Mouse (Mus musculus) hindbrain, embryonic 12.5 days (tissue): ENCODE measurements around the gene Tmem107. TPM values are rescaled to one million over a fixed set of nuclear protein-coding genes. Genes with fewer than 3 reads are reported as not detected.

Experiments used
- ATAC-seq: fragments of 200-750 bp; cut with Nextera tagmentation; 2 replicates; pipeline ENCODE4 v1.8.0; 2017; ENCODE audit warnings: moderate TSS enrichment; ENCODE audit not compliant: low FRiP score
- H3K27ac ChIP-seq: fragments of 300-500 bp; sonication (generic); 2 replicates; pipeline ENCODE4 v1.5.1; 2016; ENCODE audit warnings: mild to moderate bottlenecking
- H3K27me3 ChIP-seq: fragments of 300-500 bp; sonication (generic); 2 replicates; pipeline ENCODE4 v1.6.1; 2016; ENCODE audit warnings: mild to moderate bottlenecking
- H3K36me3 ChIP-seq: fragments of 300-500 bp; sonication (generic); 2 replicates; pipeline ENCODE4 v1.6.1; 2016; ENCODE audit warnings: mild to moderate bottlenecking
- H3K4me1 ChIP-seq: fragments of 300-500 bp; sonication (generic); 2 replicates; pipeline ENCODE4 v1.6.1; 2016
- H3K4me2 ChIP-seq: fragments of 300-500 bp; sonication (generic); replicated peaks from 2 replicates; pipeline ENCODE4 v1.6.1; 2016; ENCODE audit warnings: mild to moderate bottlenecking
- H3K4me3 ChIP-seq: fragments of 300-500 bp; sonication (generic); 2 replicates; pipeline ENCODE4 v1.5.1; 2016; ENCODE audit warnings: mild to moderate bottlenecking
- H3K9ac ChIP-seq: fragments of 300-500 bp; sonication (generic); 2 replicates; pipeline ENCODE4 v1.6.1; 2016; ENCODE audit warnings: mild to moderate bottlenecking, moderate library complexity
- H3K9me3 ChIP-seq: fragments of 300-500 bp; sonication (generic); replicated peaks from 2 replicates; pipeline ENCODE4 v1.6.1; 2016; ENCODE audit warnings: mild to moderate bottlenecking
- whole genome bisulfite sequencing: fragments of 180-500 bp; shearing (Covaris S2); methylation state at CpG from one replicate; pipeline ENCODE4 v1.1.7; 2016; 5-methylcytosine and 5-hydroxymethylcytosine counted together
- polyA plus RNA-seq: library from polyadenylated mRNA; unstranded; fragments of >200 nt; fragmentation: Nextera tagmentation; extraction: Ambion mirVana; gene quantifications from 2 replicates; pipeline ENCODE4 v1.2.1, GENCODE M21; 2016

Tmem107 gene
- polyA plus RNA-seq, 1 experiment from 2014 or later, result 45.1 TPM

DNA sequence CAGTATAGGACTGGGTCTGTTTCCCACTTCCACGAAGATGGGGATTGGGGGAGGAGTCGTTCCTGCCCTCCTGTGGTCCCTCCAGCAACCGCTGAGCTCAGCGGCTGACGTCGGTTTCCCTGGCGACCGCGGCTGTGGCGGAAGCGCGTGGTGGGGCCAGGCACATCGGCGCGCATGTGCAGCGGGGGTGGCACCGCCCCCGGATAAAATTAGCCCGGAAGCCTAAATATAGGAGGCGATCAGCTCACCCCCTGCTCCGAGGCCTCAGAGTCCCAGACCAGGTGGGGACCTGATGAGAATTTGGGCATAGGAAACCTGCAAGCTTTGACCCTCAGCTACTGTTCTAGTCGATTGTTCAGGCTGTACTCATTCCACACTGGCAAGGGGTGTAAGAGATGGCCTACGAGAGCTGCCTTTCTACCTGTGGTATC lies 29.3 kb downstream of the Tmem107 start:
- H3K4me3 ChIP-seq, result peak overlapping the region; percentile 51
- peak overlapping the region; percentile 76 for H3K9ac ChIP-seq
- H3K9me3 ChIP-seq, result no peaks in the 10 kb centered on the region
- peak overlapping the region; percentile 93 for H3K4me2 ChIP-seq
- H3K36me3 ChIP-seq, result peaks cover 44% of the 10 kb centered on the region
- WGBS, result under 1% methylated on average over 23 of the region's 23 CpGs
- H3K27me3 ChIP-seq, result no peaks in the 10 kb centered on the region
- ATAC-seq, result peak; percentile 24; the same call in 1 of the 2 replicates
- H3K27ac ChIP-seq, result peak overlapping the region; percentile 82
- H3K4me1 ChIP-seq, result peaks cover 53% of the 10 kb centered on the region

DNA sequence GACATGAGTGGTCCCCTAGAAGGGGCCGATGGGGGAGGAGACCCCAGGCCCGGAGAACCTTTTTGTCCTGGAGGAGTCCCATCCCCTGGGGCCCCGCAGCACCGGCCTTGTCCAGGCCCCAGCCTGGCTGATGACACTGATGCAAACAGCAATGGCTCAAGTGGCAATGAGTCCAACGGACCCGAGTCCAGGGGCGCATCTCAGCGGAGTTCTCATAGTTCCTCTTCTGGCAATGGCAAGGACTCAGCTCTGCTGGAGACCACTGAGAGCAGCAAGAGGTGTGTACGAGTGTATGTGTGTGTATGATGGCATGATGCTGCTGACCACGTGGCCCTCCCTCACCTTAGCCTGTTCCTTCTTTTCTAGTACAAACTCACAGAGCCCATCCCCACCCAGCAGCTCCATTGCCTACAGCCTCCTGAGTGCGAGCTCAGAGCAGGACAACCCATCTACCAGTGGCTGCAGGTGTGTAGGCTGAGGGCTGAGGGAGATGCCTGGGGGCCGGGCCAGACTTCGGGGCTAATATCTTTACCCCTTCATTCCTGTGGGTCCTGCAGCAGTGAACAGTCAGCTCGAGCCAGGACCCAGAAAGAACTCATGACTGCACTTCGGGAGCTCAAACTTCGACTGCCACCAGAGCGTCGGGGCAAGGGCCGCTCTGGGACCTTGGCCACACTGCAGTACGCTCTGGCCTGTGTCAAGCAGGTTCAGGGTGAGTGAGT lies 30.2 kb downstream of the Tmem107 start:
- peaks cover 53% of the 10 kb centered on the region for H3K36me3 ChIP-seq
- H3K27ac ChIP-seq, result peak overlapping the region; percentile 82; the same call in 1 of the 2 replicates
- H3K9me3 ChIP-seq, result no peaks in the 10 kb centered on the region
- H3K4me1 ChIP-seq, result peaks cover 47% of the 10 kb centered on the region
- WGBS, result 92% methylated on average over 20 of the region's 20 CpGs
- H3K27me3 ChIP-seq, result no peaks in the 10 kb centered on the region
- peak overlapping the region; percentile 93 for H3K4me2 ChIP-seq
- H3K9ac ChIP-seq, result peak overlapping the region; percentile 76
- H3K4me3 ChIP-seq, result peak overlapping the region; percentile 51
- no peak for ATAC-seq

DNA sequence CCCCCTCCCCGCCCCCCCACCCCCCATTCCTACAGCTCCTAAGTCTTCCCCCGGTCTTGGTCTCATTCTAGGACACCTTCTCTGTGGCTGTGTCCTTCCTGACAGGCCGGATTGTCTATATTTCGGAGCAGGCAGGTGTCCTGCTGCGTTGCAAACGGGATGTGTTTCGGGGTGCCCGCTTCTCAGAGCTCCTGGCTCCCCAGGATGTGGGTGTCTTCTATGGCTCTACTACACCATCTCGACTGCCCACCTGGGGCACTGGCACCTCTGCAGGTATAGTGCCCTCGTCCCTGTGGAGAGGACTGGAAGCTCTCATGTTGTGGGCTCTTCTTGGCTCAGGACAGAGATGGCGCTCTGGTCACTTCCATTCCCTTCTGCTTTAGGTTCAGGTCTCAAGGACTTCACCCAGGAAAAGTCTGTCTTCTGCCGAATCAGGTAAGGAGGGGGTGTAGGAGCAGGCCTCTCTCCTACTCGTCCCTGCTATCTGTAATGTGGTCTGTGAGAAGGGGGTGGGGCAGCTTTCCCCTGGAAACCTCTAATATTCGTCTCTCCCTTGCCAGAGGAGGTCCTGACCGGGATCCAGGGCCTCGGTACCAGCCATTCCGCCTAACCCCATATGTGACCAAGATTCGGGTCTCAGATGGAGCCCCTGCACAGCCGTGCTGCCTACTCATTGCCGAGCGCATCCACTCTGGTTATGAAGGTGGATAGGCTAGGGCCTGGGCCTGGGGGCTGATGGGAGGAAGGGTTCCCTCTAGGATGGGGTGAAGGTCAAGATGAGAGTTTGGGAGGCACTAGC lies 31.2 kb downstream of the Tmem107 start:
- no peak overlapping the region for H3K4me3 ChIP-seq
- no peak overlapping the region for H3K4me2 ChIP-seq
- no peaks in the 10 kb centered on the region for H3K27me3 ChIP-seq
- H3K9ac ChIP-seq, result no peak overlapping the region
- peaks cover 62% of the 10 kb centered on the region for H3K36me3 ChIP-seq
- no peak for ATAC-seq
- 92% methylated on average over 21 of the region's 21 CpGs for WGBS
- no peaks in the 10 kb centered on the region for H3K9me3 ChIP-seq
- peaks cover 38% of the 10 kb centered on the region for H3K4me1 ChIP-seq
- no peak overlapping the region for H3K27ac ChIP-seq

DNA sequence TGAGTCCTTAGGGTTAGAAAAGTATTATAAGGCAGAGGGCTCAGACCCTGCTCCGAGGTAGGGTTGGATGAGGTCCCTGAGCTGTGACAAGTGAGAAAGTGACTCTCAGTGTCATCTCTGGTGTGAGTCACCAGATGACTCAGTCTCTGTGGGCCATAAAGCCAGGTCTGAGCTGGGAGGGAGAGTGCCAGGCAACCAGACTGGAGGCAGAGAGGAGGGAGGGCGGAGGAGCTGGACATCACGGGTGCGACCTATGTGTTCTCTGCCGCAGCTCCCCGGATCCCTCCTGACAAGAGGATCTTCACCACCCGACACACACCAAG lies 31.8 kb downstream of the Tmem107 start:
- Histone ChIP-seq H3K4me3 (no peak overlapping the region), H3K9me3 (no peaks in the 10 kb centered on the region), H3K27ac (no peak overlapping the region), H3K4me2 (no peak overlapping the region), H3K36me3 (peaks cover 67% of the 10 kb centered on the region), H3K27me3 (no peaks in the 10 kb centered on the region), H3K9ac (no peak overlapping the region), H3K4me1 (peaks cover 33% of the 10 kb centered on the region)
- no peak for ATAC-seq
- WGBS, result 96% methylated on average over 7 of the region's 7 CpGs

DNA sequence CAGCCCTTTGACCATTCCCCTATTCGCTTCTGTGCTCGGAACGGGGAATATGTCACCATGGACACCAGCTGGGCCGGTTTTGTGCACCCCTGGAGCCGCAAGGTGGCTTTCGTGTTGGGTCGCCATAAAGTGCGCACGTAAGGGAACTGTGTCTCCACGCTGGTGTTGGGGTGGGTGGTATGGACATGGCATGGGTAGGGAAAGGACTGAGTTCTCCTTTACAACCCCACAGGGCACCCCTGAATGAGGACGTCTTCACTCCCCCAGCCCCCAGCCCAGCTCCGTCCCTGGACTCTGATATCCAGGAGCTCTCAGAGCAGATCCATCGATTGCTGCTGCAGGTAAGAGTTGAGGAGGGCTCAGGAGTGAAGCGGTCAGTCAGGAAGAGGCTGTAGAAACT lies 32.5 kb downstream of the Tmem107 start:
- WGBS, result 89% methylated on average over 14 of the region's 14 CpGs
- no peaks in the 10 kb centered on the region for H3K27me3 ChIP-seq
- ATAC-seq, result no peak
- H3K9ac ChIP-seq, result no peak overlapping the region
- no peak overlapping the region for H3K27ac ChIP-seq
- H3K4me1 ChIP-seq, result peaks cover 25% of the 10 kb centered on the region
- no peak overlapping the region for H3K4me2 ChIP-seq
- peaks cover 75% of the 10 kb centered on the region for H3K36me3 ChIP-seq
- H3K9me3 ChIP-seq, result no peaks in the 10 kb centered on the region
- no peak overlapping the region for H3K4me3 ChIP-seq

DNA sequence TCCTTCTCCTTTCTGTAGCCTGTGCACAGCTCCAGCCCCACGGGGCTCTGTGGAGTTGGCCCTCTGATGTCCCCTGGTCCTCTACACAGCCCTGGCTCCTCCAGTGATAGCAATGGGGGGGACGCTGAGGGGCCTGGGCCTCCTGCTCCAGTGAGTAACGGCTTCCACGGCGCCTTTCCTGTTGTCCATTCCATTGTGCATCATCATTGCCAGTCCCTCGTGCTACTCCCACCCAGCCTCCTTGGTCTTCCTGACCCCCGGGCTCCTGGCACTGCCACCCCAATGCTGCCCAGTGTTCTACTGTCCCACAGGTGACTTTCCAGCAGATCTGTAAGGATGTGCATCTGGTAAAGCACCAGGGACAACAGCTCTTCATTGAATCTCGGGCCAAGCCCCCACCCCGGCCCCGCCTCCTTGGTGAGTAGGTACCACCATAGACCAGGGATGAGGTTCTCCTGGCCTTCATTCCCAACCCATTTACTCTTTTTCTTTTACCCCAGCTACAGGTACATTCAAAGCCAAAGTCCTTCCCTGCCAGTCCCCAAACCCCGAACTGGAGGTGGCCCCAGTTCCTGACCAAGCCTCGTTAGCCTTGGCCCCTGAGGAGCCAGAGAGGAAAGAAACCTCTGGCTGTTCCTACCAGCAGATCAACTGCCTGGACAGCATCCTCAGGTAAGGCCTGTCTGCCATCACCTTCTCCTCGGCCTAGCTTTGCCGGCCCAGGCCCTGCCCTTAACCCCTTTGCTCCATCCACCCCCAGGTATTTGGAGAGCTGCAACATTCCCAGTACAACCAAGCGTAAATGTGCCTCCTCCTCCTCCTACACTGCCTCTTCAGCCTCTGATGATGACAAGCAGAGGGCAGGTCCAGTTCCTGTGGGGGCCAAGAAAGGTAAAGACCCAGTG lies 33.2 kb downstream of the Tmem107 start:
- H3K9ac ChIP-seq, result no peak overlapping the region
- no peak for ATAC-seq
- no peak overlapping the region for H3K27ac ChIP-seq
- no peak overlapping the region for H3K4me2 ChIP-seq
- no peak overlapping the region for H3K4me3 ChIP-seq
- H3K9me3 ChIP-seq, result no peaks in the 10 kb centered on the region
- peaks cover 81% of the 10 kb centered on the region for H3K36me3 ChIP-seq
- peaks cover 19% of the 10 kb centered on the region for H3K4me1 ChIP-seq
- H3K27me3 ChIP-seq, result no peaks in the 10 kb centered on the region
- 94% methylated on average over 15 of the region's 15 CpGs for WGBS

DNA sequence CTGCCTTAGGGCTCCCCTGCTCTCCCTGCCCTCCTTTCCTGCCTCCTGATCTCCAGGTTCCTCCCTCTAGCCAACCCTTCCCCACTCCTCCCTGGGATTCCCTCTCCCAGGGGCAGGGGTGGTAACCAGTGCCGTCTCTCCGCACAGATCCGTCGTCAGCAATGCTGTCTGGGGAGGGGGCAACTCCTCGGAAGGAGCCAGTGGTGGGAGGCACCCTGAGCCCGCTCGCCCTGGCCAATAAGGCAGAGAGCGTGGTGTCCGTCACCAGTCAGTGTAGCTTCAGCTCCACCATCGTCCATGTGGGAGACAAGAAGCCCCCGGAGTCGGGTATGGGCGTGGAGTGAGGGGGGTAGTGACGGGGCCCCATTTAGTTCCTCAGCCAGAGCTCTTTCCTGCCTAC lies 33.9 kb downstream of the Tmem107 start:
- WGBS, result 88% methylated on average over 14 of the region's 14 CpGs
- Histone ChIP-seq H3K9ac (no peak overlapping the region), H3K4me1 (peaks cover 13% of the 10 kb centered on the region), H3K27me3 (no peaks in the 10 kb centered on the region), H3K36me3 (peaks cover 88% of the 10 kb centered on the region), H3K4me2 (no peak overlapping the region), H3K9me3 (no peaks in the 10 kb centered on the region), H3K4me3 (no peak overlapping the region), H3K27ac (no peak overlapping the region)
- no peak for ATAC-seq

DNA sequence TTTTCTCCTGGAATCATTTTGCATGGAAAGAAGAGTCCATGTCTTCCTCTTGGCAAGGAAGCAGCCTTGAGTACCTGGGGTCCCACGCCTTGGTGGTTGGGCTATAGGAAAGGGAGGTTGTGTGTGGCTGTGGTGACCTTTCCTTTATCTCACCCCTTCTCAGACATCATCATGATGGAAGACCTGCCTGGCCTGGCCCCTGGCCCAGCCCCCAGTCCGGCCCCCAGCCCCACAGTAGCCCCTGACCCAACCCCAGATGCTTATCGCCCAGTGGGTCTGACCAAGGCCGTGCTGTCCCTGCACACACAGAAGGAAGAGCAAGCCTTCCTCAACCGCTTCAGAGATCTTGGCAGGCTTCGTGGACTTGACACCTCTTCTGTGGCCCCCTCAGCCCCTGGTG lies 34.6 kb downstream of the Tmem107 start:
- no peaks in the 10 kb centered on the region for H3K9me3 ChIP-seq
- 94% methylated on average over 6 of the region's 6 CpGs for WGBS
- H3K36me3 ChIP-seq, result peaks cover 90% of the 10 kb centered on the region
- no peak overlapping the region for H3K4me3 ChIP-seq
- no peak overlapping the region for H3K27ac ChIP-seq
- no peak overlapping the region for H3K4me2 ChIP-seq
- no peak for ATAC-seq
- no peaks in the 10 kb centered on the region for H3K27me3 ChIP-seq
- H3K4me1 ChIP-seq, result peaks cover 6% of the 10 kb centered on the region
- no peak overlapping the region for H3K9ac ChIP-seq

DNA sequence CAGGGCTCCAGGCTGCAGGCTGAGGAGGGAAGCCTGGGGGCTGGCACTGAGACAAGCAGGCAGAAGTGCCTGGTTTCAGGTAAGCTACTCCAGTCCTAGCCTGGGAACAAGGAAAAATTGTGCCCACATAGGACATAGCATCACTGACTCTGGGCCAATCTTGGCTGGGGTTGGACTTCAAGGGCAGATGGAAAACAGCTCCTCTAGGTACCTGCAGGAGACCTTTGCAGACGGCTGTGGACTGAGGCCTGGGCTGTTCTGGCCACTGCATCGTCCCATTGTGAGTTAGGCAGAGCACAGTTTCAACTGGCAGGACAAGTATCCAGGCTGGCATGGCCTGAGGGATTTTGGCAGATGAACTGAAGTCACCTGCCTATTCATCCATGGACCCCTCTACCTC lies 35.2 kb downstream of the Tmem107 start:
- Histone ChIP-seq H3K27me3 (no peaks in the 10 kb centered on the region), H3K4me2 (no peak overlapping the region), H3K36me3 (peaks cover 87% of the 10 kb centered on the region), H3K4me1 (0 out of 2 replicates have a peak, but pooled peaks cover under 1% of the 10 kb centered on the region), H3K4me3 (no peak overlapping the region), H3K9me3 (no peaks in the 10 kb centered on the region), H3K27ac (no peak overlapping the region), H3K9ac (no peak overlapping the region)
- 82% methylated on average over 2 of the region's 2 CpGs for WGBS
- no peak for ATAC-seq

DNA sequence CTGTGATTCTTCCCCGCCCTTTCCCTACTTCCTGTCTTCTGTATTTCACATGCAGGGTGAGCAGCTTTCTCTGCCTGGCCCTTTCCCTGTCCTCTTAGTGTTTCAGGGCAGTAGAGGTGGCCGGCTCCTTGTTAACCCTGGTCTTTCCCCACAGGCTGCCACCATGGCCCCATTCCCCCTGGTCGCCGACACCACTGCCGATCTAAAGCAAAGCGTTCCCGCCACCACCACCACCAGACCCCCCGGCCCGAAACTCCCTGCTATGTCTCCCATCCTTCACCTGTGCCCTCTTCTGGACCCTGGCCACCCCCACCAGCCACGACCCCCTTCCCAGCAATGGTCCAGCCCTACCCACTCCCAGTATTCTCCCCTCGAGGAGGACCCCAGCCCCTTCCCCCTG lies 35.7 kb downstream of the Tmem107 start:
- no peaks in the 10 kb centered on the region for H3K9me3 ChIP-seq
- no peak overlapping the region for H3K4me2 ChIP-seq
- H3K27ac ChIP-seq, result no peak overlapping the region
- H3K27me3 ChIP-seq, result no peaks in the 10 kb centered on the region; the same call in 1 of the 2 replicates
- no peak for ATAC-seq
- H3K4me3 ChIP-seq, result no peak overlapping the region
- WGBS, result 90% methylated on average over 11 of the region's 11 CpGs
- H3K9ac ChIP-seq, result no peak overlapping the region
- peaks cover 82% of the 10 kb centered on the region for H3K36me3 ChIP-seq
- H3K4me1 ChIP-seq, result peaks cover 1% of the 10 kb centered on the region; the same call in 1 of the 2 replicates

DNA sequence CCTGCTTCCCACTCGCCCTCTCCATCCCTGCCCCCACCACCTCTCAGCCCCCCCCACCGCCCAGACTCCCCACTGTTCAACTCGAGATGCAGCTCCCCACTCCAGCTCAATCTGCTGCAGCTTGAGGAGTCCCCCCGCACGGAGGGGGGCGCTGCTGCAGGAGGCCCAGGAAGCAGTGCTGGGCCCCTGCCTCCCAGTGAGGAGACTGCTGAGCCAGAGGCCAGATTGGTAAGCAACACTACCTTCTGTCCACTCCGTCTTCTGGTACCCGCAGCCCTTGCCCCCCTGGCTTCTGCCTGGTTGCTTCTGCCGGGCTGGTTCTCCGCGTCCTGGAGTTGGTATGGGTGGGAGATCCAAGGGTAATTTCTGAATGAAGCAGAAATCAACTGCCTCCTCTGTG lies 36.2 kb downstream of the Tmem107 start:
- no peak for ATAC-seq
- H3K4me2 ChIP-seq, result no peak overlapping the region
- no peak overlapping the region for H3K27ac ChIP-seq
- no peak overlapping the region for H3K4me3 ChIP-seq
- H3K9ac ChIP-seq, result no peak overlapping the region
- peaks cover 4% of the 10 kb centered on the region; the same call in 1 of the 2 replicates for H3K4me1 ChIP-seq
- H3K36me3 ChIP-seq, result peaks cover 77% of the 10 kb centered on the region
- H3K9me3 ChIP-seq, result no peaks in the 10 kb centered on the region
- WGBS, result 89% methylated on average over 11 of the region's 11 CpGs
- H3K27me3 ChIP-seq, result no peaks in the 10 kb centered on the region; the same call in 1 of the 2 replicates

DNA sequence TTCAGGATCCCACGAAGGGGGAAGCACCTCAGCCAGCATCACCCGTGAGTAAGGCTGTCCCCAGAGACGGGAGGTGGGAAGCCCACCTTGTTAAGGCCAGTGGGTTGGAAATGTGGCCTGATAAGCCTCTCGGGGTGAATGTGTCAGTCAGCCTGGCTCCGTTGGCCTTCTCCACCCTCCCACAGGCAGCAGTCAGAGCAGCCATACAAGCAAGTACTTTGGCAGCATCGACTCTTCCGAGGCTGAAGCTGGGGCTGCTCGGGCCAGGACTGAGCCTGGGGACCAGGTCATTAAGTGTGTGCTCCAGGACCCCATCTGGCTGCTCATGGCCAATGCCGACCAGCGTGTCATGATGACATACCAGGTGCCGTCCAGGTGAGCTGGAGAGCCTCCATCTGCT lies 37.1 kb downstream of the Tmem107 start:
- WGBS, result 92% methylated on average over 11 of the region's 11 CpGs
- H3K4me3 ChIP-seq, result no peak overlapping the region

More for the DNA sequence above, 37.1 kb downstream of the Tmem107 start:
- H3K4me2 ChIP-seq, result no peak overlapping the region
- no peaks in the 10 kb centered on the region for H3K9me3 ChIP-seq
- H3K9ac ChIP-seq, result no peak overlapping the region
- H3K27me3 ChIP-seq, result peaks cover 5% of the 10 kb centered on the region
- no peak overlapping the region for H3K27ac ChIP-seq
- peaks cover 68% of the 10 kb centered on the region for H3K36me3 ChIP-seq
- ATAC-seq, result no peak
- H3K4me1 ChIP-seq, result peaks cover 8% of the 10 kb centered on the region; the same call in 1 of the 2 replicates
